Mouse (Mus musculus) adrenal gland, postnatal 36 days (tissue): ENCODE measurements around the gene Yjefn3. TPM values are rescaled to one million over a fixed set of nuclear protein-coding genes. Genes with fewer than 3 reads are reported as not detected.
"Not testable (repeated sequence)": the region's sequence is repeated elsewhere in the genome, so short reads cannot be mapped to it uniquely, and the experiment has no call there.

Experiments used
- DNase-seq, 2 experiments: peaks; one replicate each; pipeline ENCODE4 v3.0.0; 2021; ENCODE audit warnings: mixed read lengths in 1 of 2
- long read RNA-seq, 2 experiments: library from polyadenylated mRNA; stranded (forward); transcript quantifications; one replicate each; pipeline ENCODE4 v2.0.0; 2021; ENCODE audit warnings: borderline sequencing depth in 2 of 2
- total RNA-seq, 2 experiments: library from RNA; stranded (reverse); gene quantifications; 2 replicates each; pipeline ENCODE4 v1.2.3; 2021

Gene Yjefn3
- total RNA-seq = 1 to 10 TPM; 1.9 to 2.7 TPM
- long read RNA-seq, experiment 1, partial matches to known transcripts = 0 of 15 reads
- long read RNA-seq, experiment 1, other reads (novel, unspliced or antisense) = 15 of 15 reads
- long read RNA-seq, experiment 2, partial matches to known transcripts = 1 of 12 reads
- long read RNA-seq, experiment 2, other reads (novel, unspliced or antisense) = 11 of 12 reads

GRCm38 (mm10) chr8:69902163-69903062, at the start of gene Yjefn3, which contains the start of the genes Tssk6 and Ndufa13:
Gene Yjefn3 (minus strand): TSS chr8:69902712.
Gene Tssk6 (plus strand): TSS chr8:69902184.
Gene Ndufa13 (minus strand): TSS chr8:69902558.
- peak in 1 of 2 experiments; percentile 35 for DNase-seq

GRCm38 (mm10) chr8:69950300-69950699, 47.8 kb upstream of the Yjefn3 start:
- no peak for DNase-seq

- DNase-seq = not testable (repeated sequence)
Observed at GRCm38 (mm10) chr8:69942495-69942894, 40.0 kb upstream of the Yjefn3 start.

- no peak for DNase-seq
Observed at GRCm38 (mm10) chr8:69940386-69940785, 37.9 kb upstream of the Yjefn3 start.

GRCm38 (mm10) chr8:69939633-69940032, 37.1 kb upstream of the Yjefn3 start:
- DNase-seq = no peak

GRCm38 (mm10) chr8:69938245-69938982, 35.9 kb upstream of the Yjefn3 start:
- DNase-seq = no peak

GRCm38 (mm10) chr8:69937466-69937865, 35.0 kb upstream of the Yjefn3 start:
- DNase-seq = no peak

GRCm38 (mm10) chr8:69936050-69936794, 33.7 kb upstream of the Yjefn3 start:
- DNase-seq = no peak

- no peak for DNase-seq
Observed at GRCm38 (mm10) chr8:69935431-69935830, 32.9 kb upstream of the Yjefn3 start.

- no peak for DNase-seq
Observed at GRCm38 (mm10) chr8:69934582-69934981, 32.1 kb upstream of the Yjefn3 start.

GRCm38 (mm10) chr8:69933811-69934210, 31.3 kb upstream of the Yjefn3 start:
- DNase-seq = no peak

- no peak for DNase-seq
Observed at GRCm38 (mm10) chr8:69926901-69927300, 24.4 kb upstream of the Yjefn3 start.

GRCm38 (mm10) chr8:69923986-69924385, 21.5 kb upstream of the Yjefn3 start:
- no peak for DNase-seq

GRCm38 (mm10) chr8:69921141-69921540, 18.6 kb upstream of the Yjefn3 start:
- no peak for DNase-seq

- DNase-seq = peak; percentile 53 to 62
Observed at GRCm38 (mm10) chr8:69919876-69920662, 17.6 kb upstream of the Yjefn3 start.

GRCm38 (mm10) chr8:69919010-69919409, 16.5 kb upstream of the Yjefn3 start:
- peak; percentile 65 to 79 for DNase-seq

GRCm38 (mm10) chr8:69918506-69918905, 16.0 kb upstream of the Yjefn3 start:
- DNase-seq = no peak

GRCm38 (mm10) chr8:69915748-69916147, 13.2 kb upstream of the Yjefn3 start:
- DNase-seq = no peak

- DNase-seq = no peak
Observed at GRCm38 (mm10) chr8:69914526-69914925, 12.0 kb upstream of the Yjefn3 start.

- DNase-seq = no peak
Observed at GRCm38 (mm10) chr8:69912478-69913074, 10.1 kb upstream of the Yjefn3 start.

GRCm38 (mm10) chr8:69911917-69912316, 9.4 kb upstream of the Yjefn3 start:
- no peak for DNase-seq
